In genomic region chr12:108757717-108758257, GRCm38 (mm10) we compare ENCODE assay signal across 8 mouse cellular contexts. TPM values are rescaled to one million over a fixed set of nuclear protein-coding genes. Genes with fewer than 3 reads are reported as not detected.
DNase-seq lines count a peak whose midpoint lies in the region; ATAC-seq and TF ChIP-seq lines count a peak whose summit lies in the region.

No protein-coding gene starts in this region.

- TF ChIP-seq RAD21 in MEL (IDR thresholded peaks at IDR 0.05; ENCODE audit: low read depth, low read length) = peak; percentile 46

- peak; percentile 95 for ATAC-seq in frontal cortex, adult (ENCODE audit: low TSS enrichment)
- ATAC-seq in hindbrain, embryonic 11.5 days (ENCODE audit: low FRiP score) = peak; percentile 99

- peak overlapping the region; percentile 78 for H3K4me2 ChIP-seq in hindbrain, embryonic 11.5 days (replicated peaks; ENCODE audit: low read depth, low read length)

- no peak for TF ChIP-seq EP300 in MEL (IDR thresholded peaks at IDR 0.05; ENCODE audit: low read depth in 1 of 2, low read length in 2 of 2)

- H3K4me3 ChIP-seq in MEL (ENCODE audit: control insufficient read depth in 1 of 2, insufficient read depth in 1 of 2, low read depth in 2 of 2, low read length in 2 of 2) = peak overlapping the region; percentile 69 to 71
- H3K4me3 ChIP-seq in hindbrain, embryonic 11.5 days (ENCODE audit: low read depth, low read length) = peak overlapping the region; percentile 57

- DNase-seq in MEL (ENCODE audit: low read depth, low spot score) = peak; percentile 97
- peak; percentile 96 for DNase-seq in cerebellum, adult 8-10 months
- DNase-seq in hindbrain, embryonic 11.5 days (ENCODE audit: low spot score) = peak; percentile 98
- DNase-seq in layer of hippocampus, postnatal 10 days (ENCODE audit: low spot score in 2 of 2) = peak; percentile 99
- DNase-seq in lung, postnatal 10 days = peak; percentile 100
- peak; percentile 98 for DNase-seq in ovary, postnatal 36 days (ENCODE audit: low spot score)
- DNase-seq in thymus, postnatal 25 days = peak; percentile 99

- H3K79me2 ChIP-seq in MEL (ENCODE audit: control insufficient read depth, insufficient read depth, low read length, poor library complexity) = no peaks in the 10 kb centered on the region

- H3K27ac ChIP-seq in MEL (ENCODE audit: control insufficient read depth, low read depth, low read length) = no peak overlapping the region
- no peak overlapping the region for H3K27ac ChIP-seq in hindbrain, embryonic 11.5 days (ENCODE audit: low read depth, low read length)

- no peaks in the 10 kb centered on the region for H3K9me3 ChIP-seq in MEL (replicated peaks; ENCODE audit: insufficient read depth, low read length)
- H3K9me3 ChIP-seq in hindbrain, embryonic 11.5 days (ENCODE audit: control insufficient read depth, low read length) = no peaks in the 10 kb centered on the region

- H3K4me1 ChIP-seq in MEL (ENCODE audit: control insufficient read depth in 1 of 2, insufficient read depth in 2 of 2, low read length in 2 of 2) = peaks cover 3 to 21% of the 10 kb centered on the region in 2 experiments
- H3K4me1 ChIP-seq in hindbrain, embryonic 11.5 days (replicated peaks; ENCODE audit: control insufficient read depth, insufficient read depth, low read length) = no peaks in the 10 kb centered on the region

- H3K36me3 ChIP-seq in MEL (ENCODE audit: control insufficient read depth in 1 of 2, insufficient read depth in 2 of 2, low read length in 2 of 2) = peaks cover 0 to 14% of the 10 kb centered on the region in 2 experiments; a peak in 2 of 4 replicates
- H3K36me3 ChIP-seq in hindbrain, embryonic 11.5 days (ENCODE audit: control insufficient read depth, insufficient read depth, low read length) = no peaks in the 10 kb centered on the region

- peak; percentile 74 to 77 (median 76) for TF ChIP-seq CTCF in MEL (IDR thresholded peaks at IDR 0.05 in 2 of 3, conservative IDR thresholded peaks at IDR 0.05 in 1 of 3; ENCODE audit: control insufficient read depth in 1 of 3, insufficient read depth in 1 of 3, low read depth in 2 of 3, low read length in 3 of 3, poor library complexity in 1 of 3, severe bottlenecking in 1 of 3)

- H3K27me3 ChIP-seq in MEL (ENCODE audit: control insufficient read depth in 1 of 2, insufficient read depth in 2 of 2, low read length in 2 of 2) = no peaks in the 10 kb centered on the region
- H3K27me3 ChIP-seq in hindbrain, embryonic 11.5 days (ENCODE audit: control insufficient read depth, insufficient read depth, low read length) = no peaks in the 10 kb centered on the region

- TF ChIP-seq POLR2A in MEL (IDR thresholded peaks at IDR 0.05; ENCODE audit: control insufficient read depth in 1 of 2, insufficient read depth in 1 of 2, low read depth in 1 of 2, low read length in 2 of 2, poor library complexity in 1 of 2) = peak; percentile 48 to 74; a peak in 3 of 4 replicates

- 0% methylated on average over 40 of the region's 41 CpGs for WGBS in hindbrain, embryonic 11.5 days

- peak overlapping the region; percentile 71 for H3K9ac ChIP-seq in MEL (ENCODE audit: control insufficient read depth, low read depth, low read length, poor library complexity, severe bottlenecking)
- peak overlapping the region; percentile 68 for H3K9ac ChIP-seq in hindbrain, embryonic 11.5 days (ENCODE audit: low read depth, low read length)

TF ChIP-seq in MEL, 35 proteins besides CTCF, POLR2A, EP300 and RAD21:
- TF ChIP-seq TCF12 (IDR thresholded peaks at IDR 0.05; ENCODE audit: low read depth, low read length) (peak; percentile 15; the same call in 1 of the 2 replicates), TAL1 (IDR thresholded peaks at IDR 0.05; ENCODE audit: low read length) (no peak), UBTF (IDR thresholded peaks at IDR 0.05; ENCODE audit: borderline replicate concordance, insufficient read depth, low read depth, low read length) (no peak), POLR2AphosphoS5 (IDR thresholded peaks at IDR 0.05; ENCODE audit: borderline replicate concordance, low read depth, low read length) (no peak), GATA1 (IDR thresholded peaks at IDR 0.05; ENCODE audit: low read depth, low read length) (no peak), CHD1 (IDR thresholded peaks at IDR 0.05; ENCODE audit: low read depth, low read length) (no peak), POLR2AphosphoS2 (IDR thresholded peaks at IDR 0.05; ENCODE audit: low read length) (no peak), ETS1 (IDR thresholded peaks at IDR 0.05; ENCODE audit: low read depth, low read length) (no peak), JUND (IDR thresholded peaks at IDR 0.05; ENCODE audit: low read depth, low read length) (no peak), USF1 (IDR thresholded peaks at IDR 0.05; ENCODE audit: low read depth, low read length) (peak; percentile 100), BHLHE40 (IDR thresholded peaks at IDR 0.05; ENCODE audit: borderline replicate concordance, low read depth, low read length) (peak; percentile 72), MYC (IDR thresholded peaks at IDR 0.05; ENCODE audit: low read depth, low read length) (no peak), MEF2A (IDR thresholded peaks at IDR 0.05; ENCODE audit: extremely low read depth, insufficient replicate concordance, low read depth, low read length, poor library complexity, severe bottlenecking) (no peak), RCOR1 (IDR thresholded peaks at IDR 0.05; ENCODE audit: low read depth, low read length) (no peak), MAFK (IDR thresholded peaks at IDR 0.05; ENCODE audit: borderline replicate concordance, low read depth, low read length) (no peak), MAZ (IDR thresholded peaks at IDR 0.05; ENCODE audit: low read depth, low read length) (no peak), ELF1 (IDR thresholded peaks at IDR 0.05; ENCODE audit: low read depth, low read length) (no peak), NELFE (IDR thresholded peaks at IDR 0.05; ENCODE audit: low read depth, low read length) (peak; percentile 37; the same call in 1 of the 2 replicates), E2F4 (IDR thresholded peaks at IDR 0.05; ENCODE audit: borderline replicate concordance, low read depth, low read length) (no peak), ZKSCAN1 (IDR thresholded peaks at IDR 0.05; ENCODE audit: low read depth, low read length) (no peak), SMC3 (IDR thresholded peaks at IDR 0.05; ENCODE audit: low read depth, low read length) (peak; percentile 56), HCFC1 (IDR thresholded peaks at IDR 0.05; ENCODE audit: low read depth, low read length) (peak; percentile 57), TBP (IDR thresholded peaks at IDR 0.05; ENCODE audit: low read depth, low read length) (peak; percentile 54; the same call in 1 of the 2 replicates), CHD2 (IDR thresholded peaks at IDR 0.05; ENCODE audit: low read length) (no peak), ZMIZ1 (IDR thresholded peaks at IDR 0.05; ENCODE audit: low read depth, low read length) (no peak), USF2 (IDR thresholded peaks at IDR 0.05; ENCODE audit: borderline replicate concordance in 1 of 2, insufficient read depth in 1 of 2, low read depth in 1 of 2, low read length in 2 of 2) (peak; percentile 89 to 97), SIN3A (IDR thresholded peaks at IDR 0.05; ENCODE audit: low read length) (no peak; the same call in 1 of the 2 replicates), ZNF384 (IDR thresholded peaks at IDR 0.05; ENCODE audit: low read depth, low read length) (no peak), MAX (IDR thresholded peaks at IDR 0.05; ENCODE audit: low read length) (peak; percentile 98), MXI1 (IDR thresholded peaks at IDR 0.05; ENCODE audit: low read depth, low read length) (peak; percentile 54; the same call in 1 of the 2 replicates), ZC3H11A (IDR thresholded peaks at IDR 0.05; ENCODE audit: low read depth, low read length) (no peak), NRF1 (IDR thresholded peaks at IDR 0.05; ENCODE audit: insufficient read depth, low read depth, low read length, poor library complexity, severe bottlenecking) (0 out of 2 replicates have a peak, but pooled peaks have one; percentile 44), GABPA (IDR thresholded peaks at IDR 0.05; ENCODE audit: low read depth, low read length) (no peak), MYB (IDR thresholded peaks at IDR 0.05; ENCODE audit: low read depth, low read length) (no peak), KAT2A (conservative IDR thresholded peaks at IDR 0.05; ENCODE audit: low read depth, low read length) (no peak)

RNA-seq across cellular contexts. Expression of gene Yy1, which starts 35.0 kb away (rescaled TPM):
- total RNA-seq in MEL (2012; rRNA removed) = 34.9 and 37.1 TPM in 2 replicates
- 10 to 100 TPM; 52.1 to 62.4 TPM for polyA plus RNA-seq in MEL (2012; ENCODE audit: insufficient read depth in 1 of 2, insufficient read length in 2 of 2, low read depth in 1 of 2, low replicate concordance in 2 of 2, missing spikeins in 1 of 2)
- 17.4 and 21.1 TPM in 2 replicates for polyA plus RNA-seq in hindbrain, embryonic 11.5 days (2014; fragmentation: Nextera tagmentation; extraction: Ambion mirVana)
- 10 to 100 TPM; 53.5 to 54.5 TPM for total RNA-seq in layer of hippocampus, postnatal 10 days (2021)

RNA-seq across cellular contexts. Expression of gene Degs2, which starts 55.7 kb away (rescaled TPM):
- not detected in 2 replicates for total RNA-seq in MEL (2012; rRNA removed)
- polyA plus RNA-seq in MEL (2012; ENCODE audit: insufficient read depth in 1 of 2, insufficient read length in 2 of 2, low read depth in 1 of 2, low replicate concordance in 2 of 2, missing spikeins in 1 of 2) = not detected
- polyA plus RNA-seq in hindbrain, embryonic 11.5 days (2014; fragmentation: Nextera tagmentation; extraction: Ambion mirVana) = 0.59 and 2.7 TPM in 2 replicates
- under 1 TPM; 0.38 to 0.85 TPM for total RNA-seq in layer of hippocampus, postnatal 10 days (2021)
